Mouse (Mus musculus) midbrain, embryonic 15.5 days (tissue): ENCODE results near the gene Tnfrsf13b. TPM values are rescaled to one million over a fixed set of nuclear protein-coding genes. Genes with fewer than 3 reads are reported as not detected.
A peak's percentile ranks its signal among the peaks of the same experiment; 100 is the strongest.
"Not testable (repeated sequence)": the region's sequence is repeated elsewhere in the genome, so short reads cannot be mapped to it uniquely, and the experiment has no call there.

Experiments
- ATAC-seq: fragments of 200-750 bp; cut with Nextera tagmentation; replicated peaks from 2 replicates; pipeline ENCODE4 v1.8.0; 2017; ENCODE audit warnings: moderate TSS enrichment
- H3K27ac ChIP-seq: fragments of 300-500 bp; sonication (generic); 2 replicates; pipeline ENCODE4 v1.5.1; 2015; ENCODE audit warnings: mild to moderate bottlenecking, inconsistent platforms
- H3K27me3 ChIP-seq: fragments of 300-500 bp; sonication (generic); replicated peaks from 2 replicates; pipeline ENCODE4 v1.6.1; 2015; ENCODE audit warnings: inconsistent platforms
- H3K36me3 ChIP-seq: fragments of 300-500 bp; sonication (generic); replicated peaks from 2 replicates; pipeline ENCODE4 v1.6.1; 2015; ENCODE audit warnings: inconsistent platforms
- H3K4me1 ChIP-seq: fragments of 300-500 bp; sonication (generic); 2 replicates; pipeline ENCODE4 v1.6.1; 2015; ENCODE audit warnings: inconsistent platforms
- H3K4me2 ChIP-seq: fragments of 300-500 bp; sonication (generic); 2 replicates; pipeline ENCODE4 v1.6.1; 2015; ENCODE audit warnings: inconsistent platforms, mild to moderate bottlenecking, moderate library complexity
- H3K4me3 ChIP-seq: fragments of 300-500 bp; sonication (generic); 2 replicates; pipeline ENCODE4 v1.5.1; 2015; ENCODE audit warnings: mild to moderate bottlenecking, inconsistent platforms
- H3K9ac ChIP-seq: fragments of 300-500 bp; sonication (generic); 2 replicates; pipeline ENCODE4 v1.6.1; 2015; ENCODE audit warnings: mild to moderate bottlenecking, inconsistent platforms
- H3K9me3 ChIP-seq: fragments of 300-500 bp; sonication (generic); 2 replicates; pipeline ENCODE4 v1.6.1; 2016; ENCODE audit warnings: inconsistent platforms
- WGBS: fragments of 180-500 bp; shearing (Covaris S2); methylation state at CpG from one replicate; pipeline ENCODE4 v1.1.7; 2015; ENCODE audit warnings: mixed read lengths; 5-methylcytosine and 5-hydroxymethylcytosine counted together
- polyA plus RNA-seq: library from polyadenylated mRNA; unstranded; fragments of >200 nt; fragmentation: Nextera tagmentation; extraction: Ambion mirVana; gene quantifications from 2 replicates; pipeline ENCODE4 v1.2.1, GENCODE M21; 2015

The Tnfrsf13b gene
- polyA plus RNA-seq, 1 experiment from 2014 or later: 1.1 TPM

DNA sequence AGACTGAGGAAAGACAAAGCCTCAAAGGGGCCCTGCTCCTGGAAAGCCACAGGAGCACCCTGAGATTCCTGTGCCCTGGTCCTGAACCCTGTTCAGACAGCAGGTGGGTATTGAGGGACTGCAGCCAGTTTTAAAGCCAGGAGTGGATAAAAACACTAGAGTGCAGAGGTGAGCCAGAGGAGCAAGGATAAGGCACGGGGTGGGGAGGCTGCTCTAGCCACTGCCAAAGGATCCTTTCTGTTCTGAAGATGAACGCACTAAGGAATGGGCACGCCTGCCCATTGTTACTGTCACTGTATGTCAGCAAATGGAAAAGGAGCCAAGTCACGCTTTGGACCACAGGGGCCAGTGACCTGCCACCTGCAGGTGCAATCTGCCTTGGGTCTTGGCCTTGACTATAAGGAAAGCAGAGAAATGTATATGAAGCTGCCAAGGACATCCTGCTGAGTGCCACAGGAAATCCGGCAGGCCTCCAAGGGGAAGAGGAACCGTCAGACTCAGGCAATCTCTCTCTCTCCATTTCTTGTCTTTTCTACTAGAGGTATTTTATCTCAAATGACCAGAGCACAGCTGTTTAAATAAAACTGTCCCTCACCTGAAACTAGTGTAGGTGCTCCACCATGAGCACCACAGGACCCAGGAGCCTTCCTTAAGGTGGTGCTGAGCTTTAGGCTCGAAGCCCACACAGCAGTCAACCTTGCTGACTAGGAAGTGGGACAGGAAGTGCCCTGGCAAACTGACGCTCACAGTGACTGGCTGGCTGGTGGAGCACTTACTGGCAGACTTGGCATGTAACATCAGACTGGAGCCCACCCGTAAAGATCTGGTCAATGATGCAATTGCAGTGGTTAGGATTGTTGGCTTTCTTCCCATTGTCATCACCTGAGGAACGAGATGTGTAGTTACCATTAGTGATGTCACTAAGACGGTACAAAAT is 33.5 kb downstream of the Tnfrsf13b start:
- 82% methylated on average over 11 of the region's 11 CpGs for WGBS
- no peak overlapping the region for H3K9ac ChIP-seq
- H3K27me3 ChIP-seq: no peaks in the 10 kb centered on the region
- no peak for ATAC-seq
- H3K4me1 ChIP-seq: no peaks in the 10 kb centered on the region
- H3K4me2 ChIP-seq: no peak overlapping the region
- peaks cover 94% of the 10 kb centered on the region for H3K36me3 ChIP-seq
- H3K4me3 ChIP-seq: no peak overlapping the region
- H3K9me3 ChIP-seq: no peaks in the 10 kb centered on the region
- H3K27ac ChIP-seq: no peak overlapping the region

DNA sequence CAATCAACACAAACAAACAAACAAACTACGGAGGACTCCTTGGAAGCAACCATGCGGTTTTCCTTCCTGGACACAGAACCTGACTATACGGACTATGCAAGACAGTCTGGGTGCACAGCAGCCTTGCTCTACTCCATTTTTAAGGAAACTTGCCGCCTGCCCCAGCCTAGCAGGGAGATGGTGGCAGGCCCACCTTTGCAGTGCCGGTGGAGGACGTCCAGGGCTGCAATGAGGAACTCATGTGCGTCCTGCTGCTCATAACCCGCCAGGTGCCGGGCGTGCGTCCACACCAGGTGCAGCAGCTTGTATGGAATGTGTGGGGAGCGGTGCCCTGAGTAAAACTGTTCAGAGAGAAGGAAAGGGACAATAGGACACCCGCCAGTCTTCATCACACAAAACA is 34.6 kb downstream of the Tnfrsf13b start:
- Histone ChIP-seq H3K27ac (no peak overlapping the region), H3K9ac (no peak overlapping the region), H3K4me1 (no peaks in the 10 kb centered on the region), H3K4me2 (no peak overlapping the region), H3K9me3 (no peaks in the 10 kb centered on the region), H3K27me3 (no peaks in the 10 kb centered on the region), H3K4me3 (no peak overlapping the region), H3K36me3 (peaks cover 93% of the 10 kb centered on the region)
- WGBS: 92% methylated on average over 13 of the region's 13 CpGs
- ATAC-seq: no peak

DNA sequence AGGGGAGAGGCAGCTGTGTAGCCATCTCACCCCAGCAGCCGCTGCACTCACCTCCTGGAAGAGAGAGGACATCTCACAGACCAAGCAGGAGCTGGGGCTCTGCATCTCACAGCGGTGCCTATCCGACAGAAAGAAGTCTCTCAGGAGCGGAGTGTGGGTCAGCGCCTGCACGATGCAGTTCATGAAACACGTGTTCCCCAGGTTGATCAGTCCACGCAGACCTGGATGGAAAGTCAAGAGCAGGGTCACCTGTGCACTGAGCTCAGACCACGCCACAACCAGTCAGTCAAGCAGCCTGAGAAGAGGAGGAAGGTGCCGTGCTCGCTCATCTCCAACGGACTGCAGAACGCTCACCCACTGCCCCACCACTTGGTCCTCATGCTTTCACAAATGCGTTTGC is 36.2 kb downstream of the Tnfrsf13b start:
- Histone ChIP-seq H3K4me1 (0 out of 2 replicates have a peak, but pooled peaks cover 2% of the 10 kb centered on the region), H3K27ac (no peak overlapping the region), H3K4me3 (no peak overlapping the region), H3K27me3 (no peaks in the 10 kb centered on the region), H3K9me3 (no peaks in the 10 kb centered on the region), H3K9ac (no peak overlapping the region), H3K36me3 (peaks cover 94% of the 10 kb centered on the region), H3K4me2 (no peak overlapping the region)
- no peak for ATAC-seq
- 96% methylated on average over 14 of the region's 14 CpGs for WGBS

DNA sequence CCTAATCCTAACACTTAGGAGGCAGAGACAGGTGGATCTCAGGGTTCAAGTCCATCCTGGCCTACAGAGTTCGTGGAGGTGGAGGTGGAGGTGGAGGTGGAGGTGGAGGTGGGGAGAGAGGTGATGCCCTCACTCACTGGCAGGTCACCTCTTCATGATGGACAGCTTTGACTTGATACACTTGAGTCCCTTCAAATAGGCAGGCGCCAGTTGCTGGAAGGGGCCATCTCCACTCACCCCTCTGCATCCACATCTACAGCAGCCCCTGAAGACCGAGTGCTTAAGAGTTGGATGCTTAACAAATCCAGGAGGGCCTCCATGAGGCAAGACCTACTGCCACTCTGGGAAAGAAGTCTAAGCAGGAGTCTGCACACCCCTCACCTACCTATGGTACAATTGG is 36.8 kb downstream of the Tnfrsf13b start:
- H3K27me3 ChIP-seq: no peaks in the 10 kb centered on the region
- H3K9me3 ChIP-seq: no peaks in the 10 kb centered on the region
- peaks cover 89% of the 10 kb centered on the region for H3K36me3 ChIP-seq
- no peak overlapping the region for H3K9ac ChIP-seq
- H3K27ac ChIP-seq: no peak overlapping the region
- ATAC-seq: no peak
- no peak overlapping the region for H3K4me2 ChIP-seq
- WGBS: 91% methylated on average over 3 of the region's 3 CpGs
- H3K4me1 ChIP-seq: peaks cover 8% of the 10 kb centered on the region
- no peak overlapping the region for H3K4me3 ChIP-seq

DNA sequence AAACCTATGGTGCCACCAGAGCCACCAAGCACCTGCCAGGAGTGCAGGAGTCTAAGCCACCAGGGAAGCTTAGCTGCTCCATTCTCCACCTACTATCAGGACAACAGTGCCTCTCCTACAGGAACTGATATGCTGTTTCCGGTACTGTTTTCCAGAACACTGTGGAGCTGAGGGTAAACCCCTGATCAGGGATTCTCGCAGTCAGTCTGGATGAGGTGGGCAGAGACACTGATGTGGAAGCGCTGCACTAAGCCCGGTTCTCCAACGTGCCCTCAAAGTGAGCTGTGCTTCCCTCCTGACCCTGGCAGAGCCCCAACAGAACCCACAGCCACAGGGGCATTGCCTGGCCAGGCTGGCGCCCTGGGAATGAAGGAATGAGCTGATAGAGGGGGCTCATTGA is 37.8 kb downstream of the Tnfrsf13b start:
- H3K36me3 ChIP-seq: peaks cover 81% of the 10 kb centered on the region
- H3K27ac ChIP-seq: no peak overlapping the region
- no peak for ATAC-seq
- 92% methylated on average over 6 of the region's 6 CpGs for WGBS
- no peak overlapping the region for H3K4me2 ChIP-seq
- no peak overlapping the region for H3K4me3 ChIP-seq
- H3K27me3 ChIP-seq: no peaks in the 10 kb centered on the region
- H3K9ac ChIP-seq: no peak overlapping the region
- H3K9me3 ChIP-seq: no peaks in the 10 kb centered on the region
- peaks cover 18% of the 10 kb centered on the region for H3K4me1 ChIP-seq

DNA sequence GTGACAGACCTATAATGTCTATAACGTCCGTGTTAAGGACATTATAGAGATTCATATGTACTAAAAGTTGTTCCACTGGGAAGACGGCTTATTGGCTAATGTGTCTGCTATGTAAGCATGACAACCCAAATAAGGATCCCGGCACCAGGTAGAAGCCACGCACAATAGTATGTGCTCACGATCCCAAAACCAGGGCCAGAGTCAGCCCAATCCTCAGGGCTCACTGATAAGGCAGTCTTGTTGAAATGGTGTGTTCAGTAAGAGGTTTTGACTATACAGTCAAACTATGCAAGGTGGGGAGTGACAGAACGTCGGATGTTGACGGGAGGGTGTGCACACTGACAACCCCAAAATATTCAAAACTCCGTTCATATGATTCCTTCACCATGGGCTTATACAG is 38.3 kb downstream of the Tnfrsf13b start:
- WGBS: 94% methylated on average over 10 of the region's 10 CpGs
- no peak for ATAC-seq
- H3K4me2 ChIP-seq: no peak overlapping the region
- H3K27ac ChIP-seq: no peak overlapping the region
- no peaks in the 10 kb centered on the region for H3K27me3 ChIP-seq
- no peaks in the 10 kb centered on the region for H3K9me3 ChIP-seq
- no peak overlapping the region for H3K9ac ChIP-seq
- H3K36me3 ChIP-seq: peaks cover 76% of the 10 kb centered on the region
- H3K4me3 ChIP-seq: no peak overlapping the region
- peaks cover 23% of the 10 kb centered on the region for H3K4me1 ChIP-seq

DNA sequence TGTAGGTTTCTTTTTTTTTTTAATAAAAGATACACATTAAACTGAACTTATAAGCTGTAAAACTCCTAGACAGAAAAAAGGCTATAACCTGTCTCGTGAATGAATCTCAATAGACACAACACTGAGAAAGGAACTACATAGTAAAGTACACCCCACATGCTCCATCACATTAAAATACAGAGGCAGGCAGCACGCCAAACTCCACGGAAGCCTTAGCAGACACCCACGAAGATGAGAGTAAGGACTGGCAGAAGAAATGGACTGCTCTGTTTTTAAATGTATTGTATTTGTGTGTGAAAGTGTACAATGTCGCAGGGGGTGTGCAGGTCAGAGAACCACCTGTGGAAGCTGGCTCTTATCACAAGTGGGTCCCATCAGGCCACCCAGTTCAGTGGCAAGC is 43.6 kb downstream of the Tnfrsf13b start:
- no peaks in the 10 kb centered on the region for H3K27me3 ChIP-seq
- no peak overlapping the region for H3K9ac ChIP-seq
- no peak overlapping the region for H3K27ac ChIP-seq
- no peak overlapping the region for H3K4me3 ChIP-seq
- H3K36me3 ChIP-seq: peaks cover 24% of the 10 kb centered on the region; the same call in 1 of the 2 replicates
- peaks cover 59% of the 10 kb centered on the region for H3K4me1 ChIP-seq
- no peak for ATAC-seq
- H3K4me2 ChIP-seq: no peak overlapping the region
- 84% methylated on average over 5 of the region's 5 CpGs for WGBS
- H3K9me3 ChIP-seq: no peaks in the 10 kb centered on the region

DNA sequence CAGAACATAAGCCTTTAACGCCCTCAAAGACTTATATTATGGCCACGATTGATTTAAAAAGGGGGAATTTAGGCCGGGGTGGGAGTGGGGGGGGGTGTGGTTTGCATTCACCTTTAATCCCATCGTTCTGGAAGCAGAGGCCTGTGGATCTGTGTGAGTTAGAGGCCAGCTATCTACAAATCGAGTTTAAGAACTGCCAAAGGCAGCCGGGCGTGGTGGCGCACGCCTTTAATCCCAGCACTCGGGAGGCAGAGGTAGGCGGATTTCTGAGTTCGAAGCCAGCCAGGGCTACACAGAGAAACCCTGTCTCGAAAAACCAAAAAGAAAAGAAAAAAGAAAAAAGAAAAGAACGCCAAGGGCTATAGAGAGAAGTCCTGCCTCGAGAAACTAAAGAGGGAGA is 46.9 kb downstream of the Tnfrsf13b start:
- H3K9ac ChIP-seq: peak overlapping the region; percentile 100; the same call in 1 of the 2 replicates
- H3K4me3 ChIP-seq: peak overlapping the region; percentile 82
- not testable (repeated sequence) for H3K27ac ChIP-seq, ATAC-seq, H3K27me3 ChIP-seq, H3K36me3 ChIP-seq, H3K9me3 ChIP-seq
- WGBS: 16% methylated on average over 15 of the region's 15 CpGs
- H3K4me2 ChIP-seq: peak overlapping the region; percentile 73
- H3K4me1 ChIP-seq: peaks cover 58% of the 10 kb centered on the region

DNA sequence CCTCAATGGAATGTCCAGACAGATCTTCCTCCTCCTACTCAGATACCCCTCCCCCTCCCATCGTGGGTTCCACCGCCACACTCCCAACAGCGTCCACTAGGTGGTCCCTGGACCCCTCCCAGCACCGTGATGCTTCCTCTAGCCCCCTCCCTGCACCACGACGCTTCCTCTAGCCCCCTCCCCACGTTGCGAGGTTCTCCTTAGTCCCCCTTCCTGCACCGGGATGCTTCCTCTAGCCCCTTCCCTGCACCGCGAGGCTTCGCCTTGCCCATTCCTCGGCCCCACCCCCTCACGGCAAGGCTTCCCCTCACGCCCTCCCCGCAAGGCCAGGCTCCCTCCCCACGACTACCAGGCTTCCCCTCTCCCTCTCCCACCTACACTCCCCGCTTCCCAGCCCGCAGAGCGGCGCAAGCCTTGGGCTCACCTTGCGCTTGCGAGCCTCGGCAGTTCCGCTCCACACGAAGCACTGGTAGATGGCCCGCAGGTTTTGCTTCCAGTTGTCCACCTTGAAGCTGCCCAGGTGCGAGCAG is 47.8 kb downstream of the Tnfrsf13b start:
- no peaks in the 10 kb centered on the region for H3K27me3 ChIP-seq
- H3K9me3 ChIP-seq: no peaks in the 10 kb centered on the region
- peak overlapping the region; percentile 73 for H3K4me2 ChIP-seq
- no peaks in the 10 kb centered on the region for H3K36me3 ChIP-seq
- peak overlapping the region; percentile 99 for H3K27ac ChIP-seq
- H3K4me1 ChIP-seq: peaks cover 49% of the 10 kb centered on the region
- peak overlapping the region; percentile 100 for H3K9ac ChIP-seq
- WGBS: under 1% methylated on average over 28 of the region's 28 CpGs
- peak; percentile 49 for ATAC-seq
- peak overlapping the region; percentile 82 for H3K4me3 ChIP-seq

DNA sequence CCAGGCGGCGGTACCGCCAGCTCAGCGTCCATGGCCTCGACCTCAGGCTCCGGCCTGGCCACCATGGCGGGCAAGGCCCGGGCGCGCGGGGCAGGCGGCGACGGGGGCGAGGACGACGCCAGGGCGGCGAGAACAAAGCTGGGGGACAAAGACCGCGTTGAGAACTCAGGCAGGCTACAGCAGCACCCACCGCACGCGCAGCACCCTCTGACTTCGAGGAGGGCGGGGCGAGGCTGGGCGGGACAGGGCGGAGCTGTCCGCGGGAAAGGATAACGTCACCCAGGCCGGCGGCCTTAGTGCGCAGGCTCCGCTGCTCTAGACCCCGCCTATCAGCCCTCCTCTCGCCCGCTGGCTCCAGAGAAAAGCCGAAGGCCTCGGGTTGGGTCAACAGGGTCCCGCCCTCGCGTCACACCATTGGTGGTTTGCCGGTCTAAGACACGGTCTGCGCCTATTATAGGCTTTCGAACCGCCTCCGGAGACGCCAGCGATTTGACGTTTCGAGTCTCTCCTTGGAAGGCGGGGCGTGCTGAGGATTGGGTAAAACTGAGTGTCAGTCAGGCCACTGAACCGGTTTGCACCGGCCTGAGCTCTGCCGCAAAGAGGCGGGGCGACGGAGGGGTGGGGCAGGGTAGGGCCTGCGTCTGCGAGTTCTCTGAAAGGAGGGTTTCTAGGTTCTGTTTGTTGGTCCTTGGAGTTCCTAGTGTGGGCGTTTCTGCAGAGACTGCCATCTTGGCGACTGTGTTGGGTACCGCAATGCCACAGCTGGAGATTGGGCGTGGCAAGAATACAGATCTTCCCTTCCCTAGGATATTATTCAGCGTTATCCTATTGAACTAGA is 48.5 kb downstream of the Tnfrsf13b start, which contains the start of gene Usp22:
Gene Usp22, minus strand, starts transcription at position 235 of the 838 bp plus-strand sequence.
- peaks cover 43% of the 10 kb centered on the region for H3K4me1 ChIP-seq
- peak within 1 kb of the TSS; percentile 99 for H3K27ac ChIP-seq
- H3K4me2 ChIP-seq: peak within 1 kb of the TSS; percentile 73
- peak within 1 kb of the TSS; percentile 82 for H3K4me3 ChIP-seq
- H3K27me3 ChIP-seq: no peaks in the 10 kb centered on the region
- no peaks in the 10 kb centered on the region for H3K36me3 ChIP-seq
- peak within 1 kb of the TSS; percentile 100 for H3K9ac ChIP-seq
- ATAC-seq: peak; percentile 97
- under 1% methylated on average over 69 of the region's 69 CpGs for WGBS
- no peaks in the 10 kb centered on the region for H3K9me3 ChIP-seq

DNA sequence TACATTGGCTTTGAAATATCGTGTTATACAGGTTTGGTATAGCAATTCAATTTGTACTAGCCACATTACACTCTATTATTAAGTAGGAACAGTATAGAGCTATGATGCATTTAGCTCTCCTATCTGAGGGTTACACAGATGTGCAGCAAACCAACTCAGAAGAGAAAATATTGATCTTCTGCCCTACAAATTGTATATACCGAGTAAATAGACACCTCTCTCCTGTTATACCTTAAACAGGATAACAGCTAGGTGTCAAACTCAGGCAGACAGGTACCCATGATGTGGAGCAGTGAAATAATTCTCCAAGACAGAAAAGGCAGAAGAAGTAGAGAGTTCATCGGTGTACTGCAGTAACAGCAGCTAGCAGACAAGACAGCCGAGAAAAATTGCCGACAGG is 49.2 kb downstream of the Tnfrsf13b start:
- no peak for ATAC-seq
- WGBS: 64% methylated on average over 5 of the region's 5 CpGs
- H3K9ac ChIP-seq: no peak overlapping the region
- H3K27ac ChIP-seq: peak overlapping the region; percentile 99
- peak overlapping the region; percentile 73 for H3K4me2 ChIP-seq
- peaks cover 36% of the 10 kb centered on the region for H3K4me1 ChIP-seq
- H3K9me3 ChIP-seq: no peaks in the 10 kb centered on the region
- H3K27me3 ChIP-seq: no peaks in the 10 kb centered on the region
- no peaks in the 10 kb centered on the region for H3K36me3 ChIP-seq
- peak overlapping the region; percentile 82 for H3K4me3 ChIP-seq

DNA sequence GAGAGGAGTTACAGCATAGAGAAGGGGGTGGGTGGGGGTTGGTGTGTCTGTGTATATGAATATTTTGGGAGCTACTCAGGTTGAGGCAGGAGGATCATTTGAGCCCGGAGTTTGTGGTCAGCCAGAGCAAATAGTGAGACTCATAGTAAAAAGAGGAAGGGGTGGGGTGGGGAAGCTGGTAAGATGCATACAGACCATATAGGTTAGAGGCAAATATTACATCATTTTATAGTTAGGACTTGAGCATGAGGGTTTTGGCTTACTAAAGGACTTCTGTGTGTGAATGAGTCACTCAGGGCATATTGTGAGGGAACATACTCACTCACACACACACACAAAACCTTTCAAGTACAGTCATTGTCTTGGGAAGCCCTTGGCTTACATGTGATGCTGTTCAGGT is 49.8 kb downstream of the Tnfrsf13b start:
- Histone ChIP-seq H3K27me3 (no peaks in the 10 kb centered on the region), H3K9me3 (no peaks in the 10 kb centered on the region), H3K9ac (no peak overlapping the region), H3K4me1 (peaks cover 30% of the 10 kb centered on the region), H3K4me2 (peak overlapping the region; percentile 73; the same call in 1 of the 2 replicates), H3K4me3 (no peak overlapping the region), H3K36me3 (no peaks in the 10 kb centered on the region), H3K27ac (peak overlapping the region; percentile 99)
- no peak for ATAC-seq
- 93% methylated on average over 1 of the region's 1 CpGs for WGBS
